Mouse (Mus musculus) midbrain, embryonic 16.5 days (tissue): ENCODE results near the gene Macrod2. TPM values are rescaled to one million over a fixed set of nuclear protein-coding genes. Genes with fewer than 3 reads are reported as not detected.

Source experiments
- ATAC-seq: fragments of 200-750 bp; cut with Nextera tagmentation; 2 replicates; pipeline ENCODE4 v1.8.0; 2017; ENCODE audit warnings: moderate TSS enrichment
- H3K27ac ChIP-seq: fragments of 300-500 bp; sonication (generic); 2 replicates; pipeline ENCODE4 v1.5.1; 2014; ENCODE audit warnings: mild to moderate bottlenecking, low read length, mixed read lengths
- H3K27me3 ChIP-seq: fragments of 300-500 bp; sonication (generic); 2 replicates; pipeline ENCODE4 v1.6.1; 2014; ENCODE audit warnings: low read depth, low read length, mixed read lengths; ENCODE audit not compliant: control insufficient read depth, insufficient read depth
- H3K36me3 ChIP-seq: fragments of 300-500 bp; sonication (generic); 2 replicates; pipeline ENCODE4 v1.6.1; 2014; ENCODE audit warnings: mild to moderate bottlenecking, low read length, moderate library complexity, mixed read lengths; ENCODE audit not compliant: control insufficient read depth, insufficient read depth
- H3K4me1 ChIP-seq: fragments of 300-500 bp; sonication (generic); 2 replicates; pipeline ENCODE4 v1.6.1; 2014; ENCODE audit warnings: mild to moderate bottlenecking, low read length, mixed read lengths; ENCODE audit not compliant: control insufficient read depth, insufficient read depth
- H3K4me2 ChIP-seq: fragments of 300-500 bp; sonication (generic); 2 replicates; pipeline ENCODE4 v1.6.1; 2014; ENCODE audit warnings: mild to moderate bottlenecking, low read length, mixed read lengths
- H3K4me3 ChIP-seq: fragments of 300-500 bp; sonication (generic); 2 replicates; pipeline ENCODE4 v1.5.1; 2014; ENCODE audit warnings: low read depth, mild to moderate bottlenecking, low read length, moderate library complexity, mixed read lengths
- H3K9ac ChIP-seq: fragments of 300-500 bp; sonication (generic); 2 replicates; pipeline ENCODE4 v1.6.1; 2014; ENCODE audit warnings: low read depth, low read length, mixed read lengths
- H3K9me3 ChIP-seq: fragments of 300-500 bp; sonication (generic); replicated peaks from 2 replicates; pipeline ENCODE4 v1.6.1; 2014; ENCODE audit warnings: mild to moderate bottlenecking, low read length, mixed read lengths; ENCODE audit not compliant: control insufficient read depth, poor library complexity, severe bottlenecking
- WGBS: fragments of 180-500 bp; shearing (Covaris S2); extraction: QIAGEN DNeasy Blood & Tissue Kit; methylation state at CpG from one replicate; pipeline ENCODE4 v1.1.7; 2014; 5-methylcytosine and 5-hydroxymethylcytosine counted together
- polyA plus RNA-seq: library from polyadenylated mRNA; unstranded; fragments of >200 nt; fragmentation: Nextera tagmentation; extraction: Ambion mirVana; gene quantifications from 2 replicates; pipeline ENCODE4 v1.2.1, GENCODE M21; 2015

Macrod2 gene
- polyA plus RNA-seq, 1 experiment from 2014 or later = 96.9 TPM

DNA sequence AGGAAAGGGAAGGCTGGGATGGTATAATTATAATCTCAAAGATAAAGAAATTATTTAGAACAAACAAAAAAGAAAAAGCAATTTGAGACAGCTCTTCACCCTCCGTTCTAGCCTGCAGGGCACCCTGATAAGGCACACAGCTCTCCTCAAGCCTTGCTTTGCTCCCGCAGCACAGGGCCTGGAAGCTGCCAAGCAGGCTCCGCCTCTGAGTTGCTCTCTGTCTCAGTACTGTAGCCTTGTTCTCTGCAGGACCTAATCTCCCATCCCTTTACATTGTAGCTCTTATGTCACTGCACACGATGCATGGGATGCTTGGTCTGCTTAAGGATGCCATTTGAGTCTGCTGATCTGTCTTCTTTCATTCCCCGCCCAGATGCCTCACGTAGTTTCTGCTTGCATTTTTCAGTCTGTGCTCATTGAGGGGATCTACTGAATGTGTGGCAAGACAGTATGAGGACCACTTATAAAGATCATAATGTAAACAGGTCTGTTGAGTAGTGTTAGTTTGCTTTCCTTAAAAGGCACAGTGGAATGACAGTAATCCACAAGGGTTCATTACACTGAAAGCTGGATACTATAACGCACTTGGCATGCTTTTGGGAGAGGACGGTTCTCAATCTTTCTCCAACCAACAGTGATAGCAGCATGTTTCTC lies 380.5 kb downstream of the Macrod2 start:
- Histone ChIP-seq H3K4me2 (no peak overlapping the region), H3K4me3 (no peak overlapping the region), H3K9me3 (no peaks in the 10 kb centered on the region), H3K27ac (no peak overlapping the region), H3K36me3 (no peaks in the 10 kb centered on the region), H3K4me1 (peaks cover 3% of the 10 kb centered on the region; the same call in 1 of the 2 replicates), H3K9ac (no peak overlapping the region), H3K27me3 (no peaks in the 10 kb centered on the region)
- 60% methylated on average over 8 of the region's 8 CpGs for WGBS
- no peak for ATAC-seq

DNA sequence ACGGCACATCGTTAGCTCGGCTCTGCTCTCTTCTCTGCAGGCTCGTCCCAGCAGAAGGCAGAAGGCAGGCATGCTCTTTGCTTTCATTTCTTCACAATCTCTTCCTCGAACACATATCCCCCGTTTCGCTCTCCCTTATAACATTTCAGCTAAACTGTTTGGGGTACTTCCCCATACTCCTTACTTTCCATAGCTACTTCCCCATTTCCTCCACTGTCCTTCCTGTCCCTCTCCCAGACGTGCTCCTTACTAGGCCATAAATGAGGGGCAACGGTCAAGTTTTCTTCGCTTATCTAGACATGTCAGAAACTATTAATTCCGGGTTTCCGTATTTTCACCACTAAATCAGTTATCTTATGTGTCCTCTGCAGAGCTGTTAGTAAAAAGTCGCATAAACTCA lies 383.1 kb downstream of the Macrod2 start:
- Histone ChIP-seq H3K4me2 (no peak overlapping the region), H3K9me3 (no peaks in the 10 kb centered on the region), H3K9ac (no peak overlapping the region), H3K4me1 (peaks cover 3% of the 10 kb centered on the region; the same call in 1 of the 2 replicates), H3K27ac (no peak overlapping the region), H3K36me3 (no peaks in the 10 kb centered on the region), H3K4me3 (no peak overlapping the region), H3K27me3 (no peaks in the 10 kb centered on the region)
- ATAC-seq = no peak
- 88% methylated on average over 13 of the region's 13 CpGs for WGBS

DNA sequence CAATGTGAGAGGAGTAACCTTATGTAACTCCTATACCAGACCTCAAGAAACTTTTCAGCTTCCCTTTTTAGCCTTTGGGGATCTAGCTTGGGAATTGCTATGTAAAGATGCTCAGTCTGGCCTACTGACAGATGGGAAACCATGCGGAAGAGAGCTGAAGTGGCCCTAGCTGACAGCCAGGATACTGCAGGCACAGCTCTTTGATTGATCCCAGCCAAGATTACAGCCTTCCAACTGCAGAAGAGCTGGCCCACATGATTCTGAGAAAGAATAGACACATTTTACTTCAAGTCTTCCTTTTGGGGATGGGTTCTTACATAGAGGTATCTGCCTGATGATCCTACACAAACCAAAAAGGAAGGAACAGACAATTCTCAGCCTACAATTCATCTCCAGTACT lies 387.9 kb downstream of the Macrod2 start:
- Histone ChIP-seq H3K27ac (no peak overlapping the region), H3K27me3 (no peaks in the 10 kb centered on the region), H3K4me3 (no peak overlapping the region), H3K4me2 (no peak overlapping the region), H3K36me3 (no peaks in the 10 kb centered on the region), H3K9ac (no peak overlapping the region), H3K9me3 (no peaks in the 10 kb centered on the region), H3K4me1 (no peaks in the 10 kb centered on the region)
- ATAC-seq = no peak
- 85% methylated on average over 1 of the region's 1 CpGs for WGBS

DNA sequence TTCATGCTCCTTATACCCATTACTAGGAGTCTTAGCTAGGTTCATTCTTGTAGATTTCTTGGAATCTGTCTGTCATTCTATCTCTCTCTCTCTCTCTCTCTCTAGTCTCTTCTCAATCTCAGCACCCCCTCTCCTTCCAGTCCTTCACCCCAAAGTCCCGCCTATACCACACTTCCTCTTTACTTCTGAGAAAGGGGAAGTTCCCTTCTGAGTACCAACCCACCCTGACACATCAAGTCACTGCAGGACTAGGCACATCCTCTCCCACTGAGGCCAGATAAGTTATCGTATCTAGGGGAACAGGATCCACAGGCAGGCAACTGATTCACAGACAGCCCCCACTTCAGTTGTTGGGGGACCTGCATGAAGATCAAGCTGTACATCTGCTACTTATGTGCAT lies 389.5 kb downstream of the Macrod2 start:
- Histone ChIP-seq H3K9ac (no peak overlapping the region), H3K4me3 (no peak overlapping the region), H3K9me3 (no peaks in the 10 kb centered on the region), H3K36me3 (no peaks in the 10 kb centered on the region), H3K4me2 (no peak overlapping the region), H3K4me1 (no peaks in the 10 kb centered on the region), H3K27me3 (no peaks in the 10 kb centered on the region), H3K27ac (no peak overlapping the region)
- no peak for ATAC-seq
- 88% methylated on average over 2 of the region's 2 CpGs for WGBS

DNA sequence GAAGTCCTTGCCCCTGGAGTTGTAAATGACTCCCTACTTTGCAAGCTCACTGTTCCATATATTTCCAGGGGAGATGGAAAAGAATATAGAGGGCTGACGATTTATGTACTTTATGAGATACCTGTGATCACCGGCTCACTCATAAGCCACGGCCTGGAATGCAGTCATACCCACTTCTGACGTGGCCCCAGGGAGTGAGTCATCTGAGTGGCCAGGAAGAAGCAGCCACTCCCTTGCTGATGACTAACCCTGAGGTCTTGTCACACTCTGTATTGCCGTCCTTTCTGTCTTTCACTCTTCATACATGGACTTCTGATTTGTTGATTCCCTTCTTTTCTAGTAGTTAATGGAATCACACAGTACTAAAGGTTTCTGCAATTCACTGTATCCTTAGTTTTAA lies 395.3 kb downstream of the Macrod2 start:
- H3K4me3 ChIP-seq = no peak overlapping the region
- H3K36me3 ChIP-seq = no peaks in the 10 kb centered on the region
- H3K4me2 ChIP-seq = no peak overlapping the region
- WGBS = 81% methylated on average over 5 of the region's 5 CpGs
- ATAC-seq = no peak
- H3K9me3 ChIP-seq = no peaks in the 10 kb centered on the region
- H3K27ac ChIP-seq = no peak overlapping the region
- H3K27me3 ChIP-seq = no peaks in the 10 kb centered on the region
- H3K4me1 ChIP-seq = no peaks in the 10 kb centered on the region
- H3K9ac ChIP-seq = no peak overlapping the region

DNA sequence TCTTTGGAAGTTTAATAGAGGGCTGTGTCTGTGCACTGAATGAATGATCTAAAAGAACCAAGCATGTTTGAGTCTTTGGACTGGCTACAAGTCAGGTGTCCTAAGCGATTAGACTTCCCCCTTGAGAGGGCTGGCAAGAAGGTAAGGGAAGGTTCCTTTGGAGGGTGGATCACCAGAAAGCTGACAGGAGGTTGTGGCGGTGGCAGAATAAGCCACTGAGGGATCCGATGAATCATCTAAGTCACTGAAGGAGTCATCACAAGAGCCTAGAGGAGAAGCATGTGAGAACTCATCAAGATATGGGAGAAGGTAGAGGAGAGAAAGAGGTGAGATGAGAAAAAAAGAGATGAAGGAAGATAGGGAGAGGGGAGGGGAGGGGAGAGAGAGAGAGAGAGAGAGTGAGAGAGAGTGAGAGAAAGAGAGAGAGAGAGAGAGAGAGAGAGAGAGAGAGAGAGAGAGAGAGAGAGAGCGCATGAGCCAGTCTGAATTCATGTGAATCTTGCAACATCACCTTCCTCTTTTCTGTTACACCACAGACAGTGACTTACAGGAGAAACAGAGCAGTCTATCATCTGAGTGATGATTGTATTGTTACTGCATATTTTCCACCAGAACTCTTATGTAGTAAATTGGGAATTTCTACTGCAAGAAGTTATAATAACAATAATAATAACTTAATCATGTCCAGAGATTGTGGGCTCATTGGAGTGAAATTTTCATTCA lies 398.9 kb downstream of the Macrod2 start:
- Histone ChIP-seq H3K27me3 (no peaks in the 10 kb centered on the region), H3K27ac (no peak overlapping the region), H3K36me3 (no peaks in the 10 kb centered on the region), H3K4me2 (no peak overlapping the region), H3K9ac (no peak overlapping the region), H3K9me3 (no peaks in the 10 kb centered on the region), H3K4me3 (no peak overlapping the region), H3K4me1 (no peaks in the 10 kb centered on the region)
- WGBS = 87% methylated on average over 4 of the region's 4 CpGs
- no peak for ATAC-seq

DNA sequence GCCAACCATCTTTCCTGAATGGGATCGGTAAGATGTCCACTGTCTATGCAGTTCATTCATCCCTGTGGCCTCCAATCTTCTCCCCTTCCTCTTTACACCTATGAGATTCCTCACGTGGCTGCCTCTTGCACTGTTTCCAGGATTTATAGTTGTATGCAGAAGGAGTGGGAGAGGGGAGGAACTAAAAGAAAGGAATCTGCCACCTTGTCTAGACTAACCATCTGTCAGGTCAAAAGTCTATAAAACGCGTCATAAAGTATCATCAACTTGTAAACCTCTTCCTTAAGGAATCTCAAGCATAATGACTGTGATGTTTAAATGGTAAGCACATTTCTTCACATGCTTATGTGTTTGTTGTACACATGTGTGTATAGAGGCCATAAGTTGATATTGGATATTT lies 416.6 kb downstream of the Macrod2 start:
- Histone ChIP-seq H3K9ac (no peak overlapping the region), H3K36me3 (no peaks in the 10 kb centered on the region), H3K4me2 (no peak overlapping the region), H3K27me3 (no peaks in the 10 kb centered on the region), H3K4me3 (no peak overlapping the region), H3K4me1 (no peaks in the 10 kb centered on the region), H3K27ac (no peak overlapping the region), H3K9me3 (no peaks in the 10 kb centered on the region)
- no peak for ATAC-seq
- 94% methylated on average over 4 of the region's 4 CpGs for WGBS

DNA sequence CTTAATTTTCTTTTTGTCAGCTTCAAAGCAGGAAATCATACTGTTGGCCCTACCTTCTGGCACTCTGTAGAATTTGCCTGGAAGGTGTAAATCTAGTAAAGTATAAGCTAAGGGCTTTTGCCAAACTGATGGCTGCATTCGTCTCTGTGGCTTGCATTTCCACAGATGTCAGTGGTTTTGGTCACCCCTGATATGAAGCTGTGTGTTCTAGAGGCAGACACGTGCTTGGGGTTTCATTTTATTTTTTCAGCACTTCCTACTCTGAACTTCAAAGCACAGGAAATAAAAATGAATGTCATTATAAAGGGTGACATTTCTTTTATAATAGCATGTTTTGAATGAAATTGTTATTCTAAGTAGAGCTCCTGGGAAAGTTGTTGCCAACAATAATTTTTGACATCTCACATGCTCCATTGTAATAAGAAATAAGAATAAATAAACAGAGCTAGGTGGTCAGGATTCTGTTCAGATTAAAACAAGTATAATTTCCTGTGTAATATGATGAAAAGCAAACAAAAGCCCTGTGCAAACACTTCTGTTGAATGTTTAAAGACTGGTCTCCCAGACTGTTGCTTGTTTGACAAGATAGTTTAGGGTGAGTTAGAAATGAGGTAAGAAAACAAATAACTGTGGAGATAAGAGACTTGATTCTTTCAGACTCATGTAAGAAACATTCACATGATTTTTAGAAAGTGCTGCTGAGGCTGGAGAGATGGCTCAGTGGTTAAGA lies 424.4 kb downstream of the Macrod2 start:
- no peaks in the 10 kb centered on the region for H3K36me3 ChIP-seq
- no peaks in the 10 kb centered on the region for H3K27me3 ChIP-seq
- H3K4me2 ChIP-seq = no peak overlapping the region
- H3K9ac ChIP-seq = no peak overlapping the region
- H3K4me3 ChIP-seq = no peak overlapping the region
- ATAC-seq = no peak
- H3K4me1 ChIP-seq = no peaks in the 10 kb centered on the region
- no peak overlapping the region for H3K27ac ChIP-seq
- H3K9me3 ChIP-seq = no peaks in the 10 kb centered on the region
- 52% methylated on average over 2 of the region's 2 CpGs for WGBS

DNA sequence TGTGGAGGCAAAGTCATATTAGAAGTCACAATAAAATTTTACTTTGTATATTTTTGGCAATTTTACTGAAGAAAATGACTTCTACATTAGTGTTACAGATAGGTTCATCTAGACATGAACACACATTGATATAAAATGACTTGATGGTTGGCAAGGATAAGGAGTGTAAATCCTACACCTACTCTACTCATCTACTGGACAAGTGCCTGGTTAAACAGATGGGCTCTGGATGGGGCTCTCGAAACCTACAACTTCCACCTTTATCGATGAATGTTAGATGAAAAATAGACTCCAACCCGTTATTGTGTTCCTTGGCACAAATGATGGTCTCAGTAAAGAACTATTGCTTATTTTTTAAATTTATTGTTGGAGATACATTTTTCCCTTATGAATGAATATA lies 427.3 kb downstream of the Macrod2 start:
- no peaks in the 10 kb centered on the region for H3K4me1 ChIP-seq
- H3K27me3 ChIP-seq = no peaks in the 10 kb centered on the region
- no peaks in the 10 kb centered on the region for H3K9me3 ChIP-seq
- no peak overlapping the region for H3K9ac ChIP-seq
- 95% methylated on average over 3 of the region's 3 CpGs for WGBS
- no peak for ATAC-seq
- H3K27ac ChIP-seq = no peak overlapping the region
- H3K4me3 ChIP-seq = no peak overlapping the region
- no peaks in the 10 kb centered on the region for H3K36me3 ChIP-seq
- no peak overlapping the region for H3K4me2 ChIP-seq
